Mouse (Mus musculus) myocyte (in vitro differentiated cells): ENCODE data around the gene Kcnf1.

Source experiments
- CEBPB ChIP-seq: IDR thresholded peaks from 2 replicates; pipeline ENCODE4 v1.6.1; 2011; ENCODE audit warnings: mild to moderate bottlenecking, moderate library complexity; ENCODE audit not compliant: poor library complexity, insufficient read depth, severe bottlenecking
- E2F4 ChIP-seq: IDR thresholded peaks from one replicate; pipeline ENCODE4 v1.6.1; 2011; ENCODE audit warnings: mild to moderate bottlenecking, control low read depth, moderate library complexity; ENCODE audit not compliant: insufficient read depth
- MAX ChIP-seq: IDR thresholded peaks from one replicate; pipeline ENCODE4 v1.6.1; 2011; ENCODE audit warnings: low read depth, mild to moderate bottlenecking, control low read depth
- MYOG ChIP-seq, 3 experiments: IDR thresholded peaks; one replicate each; pipeline ENCODE4 v1.6.1; 2011; ENCODE audit warnings: control low read depth in 2 of 3, low read depth in 2 of 3, mild to moderate bottlenecking in 2 of 3; ENCODE audit not compliant: insufficient read length in 2 of 3, control insufficient read depth in 1 of 3, insufficient read depth in 1 of 3
- POLR2A ChIP-seq: IDR thresholded peaks from one replicate; pipeline ENCODE4 v1.6.1; 2011; ENCODE audit warnings: low read depth, mild to moderate bottlenecking, control low read depth, moderate library complexity; ENCODE audit not compliant: insufficient read length
- POLR2AphosphoS2 ChIP-seq: IDR thresholded peaks from one replicate; pipeline ENCODE4 v1.6.1; 2011; ENCODE audit warnings: low read depth, control low read depth; ENCODE audit not compliant: insufficient read length
- REST ChIP-seq: IDR thresholded peaks from one replicate; pipeline ENCODE4 v1.6.1; 2011; ENCODE audit warnings: mild to moderate bottlenecking, control low read depth, moderate library complexity; ENCODE audit not compliant: insufficient read depth, insufficient read length
- SRF ChIP-seq: IDR thresholded peaks from one replicate; pipeline ENCODE4 v1.6.1; 2011; ENCODE audit warnings: low read depth; ENCODE audit not compliant: control insufficient read depth, insufficient read length
- TCF3 ChIP-seq: IDR thresholded peaks from one replicate; pipeline ENCODE4 v1.6.1; 2011; ENCODE audit warnings: low read depth, control low read depth; ENCODE audit not compliant: insufficient read length

DNA sequence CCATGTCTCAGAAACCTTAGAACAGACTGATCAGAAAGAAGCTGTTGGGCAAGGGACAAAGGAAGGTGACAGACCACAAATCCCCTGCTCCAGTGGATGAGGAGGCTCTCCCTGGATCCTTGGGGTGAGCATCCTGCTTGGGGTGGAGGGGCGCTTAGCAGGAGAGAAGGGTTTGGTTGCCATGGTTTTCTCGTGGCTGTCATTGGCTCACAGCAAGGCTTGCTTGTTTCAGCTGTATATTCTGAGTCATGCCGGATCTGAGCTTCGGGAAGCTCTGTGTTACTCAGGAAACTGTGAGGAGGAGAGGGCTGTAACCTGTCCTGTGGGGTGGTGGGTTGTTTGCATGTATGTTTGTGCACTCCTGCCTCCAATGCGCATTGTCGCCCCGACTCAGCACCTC, 23.8 kb downstream of the Kcnf1 start:
- no peak for TF ChIP-seq E2F4
- no peak for TF ChIP-seq REST
- TF ChIP-seq MYOG (IDR thresholded peaks at IDR 0.05; ENCODE audit: control insufficient read depth in 1 of 3, insufficient read depth in 1 of 3, insufficient read length in 2 of 3, low read depth in 2 of 3) = no peak
- TF ChIP-seq POLR2A = no peak
- TF ChIP-seq CEBPB = no peak
- TF ChIP-seq TCF3 = no peak
- TF ChIP-seq MAX = no peak
- no peak for TF ChIP-seq SRF
- TF ChIP-seq POLR2AphosphoS2 = no peak
